Mouse (Mus musculus) thymus, adult 2 months (tissue): ENCODE data around the gene Bpgm.

Experiments used
- CTCF ChIP-seq: fragments of 200-500 bp; IDR thresholded peaks from 2 replicates; pipeline ENCODE4 v1.5.1; 2012; ENCODE audit warnings: mild to moderate bottlenecking, control low read depth, low read length, moderate library complexity, borderline replicate concordance; ENCODE audit not compliant: control insufficient read depth, poor library complexity, insufficient read depth; ENCODE audit errors: extremely low read depth
- POLR2A ChIP-seq: fragments of 200-500 bp; IDR thresholded peaks from 2 replicates; pipeline ENCODE4 v1.6.1; 2012; ENCODE audit warnings: mild to moderate bottlenecking, low read length, control low read depth, moderate library complexity; ENCODE audit not compliant: control insufficient read depth, poor library complexity, insufficient read depth; ENCODE audit errors: extremely low read depth

DNA sequence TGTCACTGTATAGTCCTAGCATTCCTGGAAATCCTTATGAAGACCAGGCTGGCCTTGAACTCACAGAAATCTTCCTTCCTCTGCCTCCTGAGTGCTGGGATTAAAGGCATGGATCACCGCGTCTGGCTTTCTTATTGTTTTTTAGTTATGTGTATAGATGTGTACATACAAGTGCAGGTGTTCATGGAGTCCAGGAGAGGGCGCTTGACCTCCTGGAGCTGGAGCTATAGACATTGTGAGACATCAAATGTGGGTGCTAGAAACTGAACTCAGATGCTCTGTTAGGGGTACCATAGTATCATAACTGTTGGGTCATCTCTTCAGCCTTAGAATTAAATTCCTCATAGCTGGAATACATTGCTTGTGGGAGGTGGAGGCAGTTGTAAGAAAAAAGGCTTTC is 2.0 kb upstream of the Bpgm start:
- no peak for TF ChIP-seq CTCF
- TF ChIP-seq POLR2A = no peak
